Mouse (Mus musculus): Measurements from ENCODE around the gene Cdc34b. TPM values are rescaled to one million over a fixed set of nuclear protein-coding genes. Genes with fewer than 3 reads are reported as not detected.

The Cdc34b gene
- polyA plus RNA-seq (2017; shearing (Covaris generic)), result not detected

GRCm38 (mm10) chr11:94741732-94742272, at the start of gene Cdc34b:
TSS of gene Cdc34b (plus strand) at chr11:94741782.

GRCm38 (mm10) chr11:94704472-94704871, 37.1 kb upstream of the Cdc34b start, which contains the start of gene Gm11541:
TSS of gene Gm11541 (minus strand) at chr11:94704499.

DNA sequence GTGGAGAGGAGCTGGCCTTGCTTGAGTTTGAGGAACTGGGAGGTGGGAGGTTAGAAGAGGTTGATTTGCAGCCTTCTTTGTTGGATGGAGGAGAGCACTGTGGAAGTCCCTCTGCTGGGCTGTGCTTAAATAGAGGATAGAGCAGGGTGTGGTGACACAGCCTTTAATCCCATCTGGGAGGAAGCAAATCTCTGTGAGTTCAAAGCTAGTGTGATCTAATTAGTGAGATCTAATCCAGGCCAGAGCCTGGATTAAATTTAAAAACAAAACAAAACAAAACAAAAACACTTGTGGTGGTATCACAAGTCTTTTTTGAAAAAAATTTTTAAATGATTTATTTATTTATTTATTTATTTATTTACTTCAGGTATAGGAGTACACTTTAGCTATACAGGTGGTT, 41.0 kb downstream of the Cdc34b start, which contains the start of gene Tmem92:
Tmem92 (minus strand) TSS at position 101 of the 400 bp plus-strand sequence.

Other genes with a start within 250 kb of the Cdc34b start
- gene Epn3, start 241.8 kb upstream of the Cdc34b start, polyA plus RNA-seq (2017; shearing (Covaris generic)), result not detected
- gene Mycbpap, start 220.0 kb upstream of the Cdc34b start, polyA plus RNA-seq (2017; shearing (Covaris generic)), result not detected
- 3.3 TPM for gene Rsad1, start 192.5 kb upstream of the Cdc34b start, polyA plus RNA-seq (2017; shearing (Covaris generic))
- 0.60 TPM for gene Chad, start 176.7 kb upstream of the Cdc34b start, polyA plus RNA-seq (2017; shearing (Covaris generic))
- gene Acsf2, start 139.9 kb upstream of the Cdc34b start, polyA plus RNA-seq (2017; shearing (Covaris generic)), result 6.8 TPM
- gene Lrrc59, start 112.0 kb upstream of the Cdc34b start, polyA plus RNA-seq (2017; shearing (Covaris generic)), result 13.7 TPM
- 71.8 TPM for gene Mrpl27, start 88.0 kb upstream of the Cdc34b start, polyA plus RNA-seq (2017; shearing (Covaris generic))
- gene Eme1, start 87.8 kb upstream of the Cdc34b start, polyA plus RNA-seq (2017; shearing (Covaris generic)), result 1.4 TPM
- gene Xylt2, start 64.3 kb upstream of the Cdc34b start, polyA plus RNA-seq (2017; shearing (Covaris generic)), result 18.9 TPM
- not detected for gene Gm11541, start 37.3 kb upstream of the Cdc34b start, polyA plus RNA-seq (2017; shearing (Covaris generic))
- gene Tmem92, start 40.9 kb downstream of the Cdc34b start, polyA plus RNA-seq (2017; shearing (Covaris generic)), result not detected
- gene Col1a1, start 194.4 kb downstream of the Cdc34b start, polyA plus RNA-seq (2017; shearing (Covaris generic)), result 0.54 TPM
- gene Hils1, start 225.8 kb downstream of the Cdc34b start, polyA plus RNA-seq (2017; shearing (Covaris generic)), result not detected
- gene Sgca, start 234.5 kb downstream of the Cdc34b start, polyA plus RNA-seq (2017; shearing (Covaris generic)), result not detected
- gene Ppp1r9b, start 249.3 kb downstream of the Cdc34b start, polyA plus RNA-seq (2017; shearing (Covaris generic)), result 12.6 TPM